8 mouse cellular contexts compared by ENCODE assay signal in the genomic region with DNA sequence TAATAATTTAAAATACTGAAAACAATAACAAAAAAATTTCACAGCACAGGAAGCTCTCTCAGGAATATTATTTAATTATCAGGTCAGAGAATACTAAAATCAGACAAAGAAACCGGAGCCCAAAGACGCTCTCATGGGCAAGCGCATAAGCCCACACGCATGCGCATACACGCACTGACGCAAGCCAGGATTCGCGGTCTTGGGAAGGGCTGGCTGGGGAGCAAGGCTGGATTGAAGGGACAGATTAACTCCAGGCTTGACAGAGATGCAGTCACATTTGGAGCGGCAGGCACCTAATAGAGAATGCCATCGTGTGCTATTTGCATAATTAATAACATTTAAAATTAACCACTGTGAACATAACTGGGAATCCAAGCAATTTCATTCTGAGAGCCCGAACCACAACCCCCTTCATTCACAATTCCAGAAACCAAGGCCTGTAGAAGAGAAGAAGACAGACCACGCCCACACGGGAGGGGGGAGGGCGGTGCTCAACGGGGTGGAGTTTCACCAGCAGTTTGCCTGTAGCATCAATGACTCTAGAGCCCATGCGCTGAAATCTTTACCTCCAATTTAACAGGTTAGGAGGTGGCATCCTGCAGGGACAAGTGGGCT.
DNase-seq lines count a peak whose midpoint lies in the region; ATAC-seq and TF ChIP-seq lines count a peak whose summit lies in the region.

No protein-coding gene starts in this region.

- H3K27me3 ChIP-seq in cerebellum, adult 2 months (ENCODE audit: control insufficient read depth, insufficient read depth, low read length), result no peaks in the 10 kb centered on the region
- H3K27me3 ChIP-seq in limb, embryonic 15.5 days, result no peaks in the 10 kb centered on the region

- no peak overlapping the region for H3K27ac ChIP-seq in cerebellum, adult 2 months (ENCODE audit: insufficient read depth, low read length)
- H3K27ac ChIP-seq in limb, embryonic 15.5 days, result no peak overlapping the region

- no peaks in the 10 kb centered on the region for H3K4me1 ChIP-seq in cerebellum, adult 2 months (ENCODE audit: control insufficient read depth, insufficient read depth, low read length)
- peaks cover 5% of the 10 kb centered on the region; the same call in 1 of the 2 replicates for H3K4me1 ChIP-seq in limb, embryonic 15.5 days

- no peak overlapping the region for H3K9ac ChIP-seq in limb, embryonic 15.5 days

- ATAC-seq in limb, embryonic 15.5 days (ENCODE audit: insufficient number of reproducible peaks, low FRiP score, low TSS enrichment, low read depth), result no peak
- ATAC-seq in CD4-positive, CD25-positive, alpha-beta regulatory T cell, adult 4 months, result no peak

- H3K36me3 ChIP-seq in limb, embryonic 15.5 days, result no peaks in the 10 kb centered on the region

- peak; percentile 91 for DNase-seq in R1 (ENCODE audit: low read depth, low spot score)
- peak; percentile 36 to 40 for DNase-seq in cerebellum, adult 2 months
- DNase-seq in frontal cortex, postnatal 10 days (ENCODE audit: low spot score in 2 of 2), result peak; percentile 62 to 69
- peak; percentile 67 for DNase-seq in kidney, postnatal 10 days
- DNase-seq in retina, adult 2 months (ENCODE audit: low read depth, low spot score), result peak; percentile 45
- DNase-seq in spleen, postnatal 36 days (ENCODE audit: low spot score in 2 of 2), result no peak

- peak overlapping the region; percentile 2 for H3K4me3 ChIP-seq in cerebellum, adult 2 months (replicated peaks; ENCODE audit: insufficient read depth, low read depth, low read length)
- H3K4me3 ChIP-seq in limb, embryonic 15.5 days, result peak overlapping the region; percentile 12

- H3K9me3 ChIP-seq in limb, embryonic 15.5 days, result no peaks in the 10 kb centered on the region

- H3K4me2 ChIP-seq in limb, embryonic 15.5 days, result peak overlapping the region; percentile 44

- 22% methylated on average over 17 of the region's 17 CpGs for WGBS in cerebellum, adult 2 months
- 17% methylated on average over 17 of the region's 17 CpGs for WGBS in limb, embryonic 15.5 days

- TF ChIP-seq CTCF in cerebellum, adult 2 months (IDR thresholded peaks at IDR 0.05; ENCODE audit: borderline replicate concordance, insufficient read depth, low read depth, low read length), result no peak

- no peak for TF ChIP-seq POLR2A in cerebellum, adult 2 months (IDR thresholded peaks at IDR 0.05; ENCODE audit: borderline replicate concordance, insufficient read depth, low read length)

Comparison
In these comparisons a context has a peak if more than half of its experiments do, and no peak if none do; other contexts are left out.
1. DNase-seq: peak in R1 (single experiment), cerebellum, adult 2 months (2 of 2), frontal cortex, postnatal 10 days (2 of 2), kidney, postnatal 10 days (single experiment) and retina, adult 2 months (single experiment); none in spleen, postnatal 36 days (0 of 2).